8 mouse cellular contexts compared by ENCODE assay signal in the genomic region with DNA sequence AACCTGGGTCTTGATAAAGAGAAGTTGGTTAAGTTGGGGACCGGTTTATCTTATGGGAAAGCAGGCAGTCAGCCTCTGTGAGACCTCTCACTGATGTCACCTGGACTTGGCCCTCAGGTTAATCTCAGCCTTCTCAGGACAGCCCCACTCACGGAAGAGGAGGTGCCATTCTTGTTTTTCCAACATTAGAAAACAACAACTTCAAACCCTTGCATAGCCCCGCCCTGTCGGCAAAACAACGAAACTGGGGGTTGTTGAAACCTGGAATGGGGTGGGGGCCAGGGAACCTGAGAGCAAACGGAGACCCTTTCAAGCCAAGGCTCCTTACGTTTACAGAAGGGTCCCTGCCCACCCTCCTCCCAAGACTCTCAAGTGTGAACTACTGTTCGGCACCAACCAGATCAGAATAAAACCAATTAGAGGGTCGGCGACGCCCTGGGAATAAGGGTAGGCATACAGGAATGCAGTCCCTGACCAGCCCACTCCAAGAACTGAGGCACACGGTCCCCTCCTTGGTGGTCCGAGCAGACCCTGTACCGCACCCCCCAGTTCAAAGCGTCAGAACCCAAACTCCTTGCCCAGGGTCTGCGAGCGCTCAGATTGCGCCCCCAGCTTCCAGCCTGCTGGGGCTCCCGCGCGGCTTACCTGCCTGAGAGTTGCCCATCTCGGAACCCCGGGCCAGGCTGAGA. TPM values are rescaled to one million over a fixed set of nuclear protein-coding genes. Genes with fewer than 3 reads are reported as not detected.
DNase-seq lines count a peak whose midpoint lies in the region; ATAC-seq and TF ChIP-seq lines count a peak whose summit lies in the region.

No protein-coding gene starts in this region.

- peak overlapping the region; percentile 91 for H3K4me2 ChIP-seq in intestine, embryonic 16.5 days (ENCODE audit: low read depth, low read length)
- H3K4me2 ChIP-seq in lung, embryonic 16.5 days (ENCODE audit: low read depth, low read length), result peak overlapping the region; percentile 97

- peak overlapping the region; percentile 84 for H3K9ac ChIP-seq in intestine, embryonic 16.5 days (ENCODE audit: low read depth, low read length)
- H3K9ac ChIP-seq in lung, embryonic 16.5 days (ENCODE audit: low read length), result peak overlapping the region; percentile 75

- no peak for ATAC-seq in erythroblast, adult 5-6 weeks (replicated peaks; ENCODE audit: low FRiP score, poor library complexity, severe bottlenecking)
- peak; percentile 34 for ATAC-seq in intestine, embryonic 16.5 days
- peak; percentile 8 for ATAC-seq in lung, embryonic 16.5 days (ENCODE audit: low read depth)

- no peak for DNase-seq in spleen, postnatal 4 days (ENCODE audit: low spot score in 2 of 2)
- no peak for DNase-seq in layer of hippocampus, adult 8-10 months (ENCODE audit: low spot score in 2 of 2)
- no peak for DNase-seq in gastrocnemius, postnatal 4 days (ENCODE audit: low spot score in 2 of 2)

- H3K4me3 ChIP-seq in erythroblast, embryonic 14.5 days (replicated peaks), result peak overlapping the region; percentile 59
- H3K4me3 ChIP-seq in cortical plate, adult 2 months (ENCODE audit: insufficient read depth, low read length), result peak overlapping the region; percentile 23
- H3K4me3 ChIP-seq in intestine, embryonic 16.5 days (ENCODE audit: low read length), result peak overlapping the region; percentile 66
- H3K4me3 ChIP-seq in lung, embryonic 16.5 days (ENCODE audit: low read length), result peak overlapping the region; percentile 70

- no peak for TF ChIP-seq CTCF in cortical plate, adult 2 months (IDR thresholded peaks at IDR 0.05; ENCODE audit: extremely low read depth, insufficient read depth, low read length)

- WGBS in intestine, embryonic 16.5 days, result 2% methylated on average over 23 of the region's 23 CpGs
- WGBS in lung, embryonic 16.5 days, result under 1% methylated on average over 23 of the region's 23 CpGs

- H3K4me1 ChIP-seq in erythroblast, embryonic 14.5 days (ENCODE audit: control insufficient read depth), result peaks cover 17% of the 10 kb centered on the region
- H3K4me1 ChIP-seq in cortical plate, adult 2 months (ENCODE audit: control insufficient read depth, insufficient read depth, low read length), result no peaks in the 10 kb centered on the region
- H3K4me1 ChIP-seq in intestine, embryonic 16.5 days (ENCODE audit: control insufficient read depth, insufficient read depth, low read length), result peaks cover 16% of the 10 kb centered on the region
- peaks cover 16% of the 10 kb centered on the region for H3K4me1 ChIP-seq in lung, embryonic 16.5 days (replicated peaks; ENCODE audit: control insufficient read depth, insufficient read depth, low read length)

- no peaks in the 10 kb centered on the region; the same call in 1 of the 2 replicates for H3K9me3 ChIP-seq in erythroblast, embryonic 14.5 days (ENCODE audit: control insufficient read depth, low read length)
- no peaks in the 10 kb centered on the region for H3K9me3 ChIP-seq in intestine, embryonic 16.5 days (ENCODE audit: control insufficient read depth, low read length)
- no peaks in the 10 kb centered on the region for H3K9me3 ChIP-seq in lung, embryonic 16.5 days (ENCODE audit: control insufficient read depth, low read length)

- H3K27me3 ChIP-seq in erythroblast, embryonic 14.5 days (ENCODE audit: control insufficient read depth), result peaks cover 95% of the 10 kb centered on the region
- H3K27me3 ChIP-seq in intestine, embryonic 16.5 days (replicated peaks; ENCODE audit: control insufficient read depth, insufficient read depth, low read length), result peaks cover 4% of the 10 kb centered on the region; the same call in 1 of the 2 replicates
- H3K27me3 ChIP-seq in lung, embryonic 16.5 days (ENCODE audit: control insufficient read depth, insufficient read depth, low read depth, low read length), result peaks cover 18% of the 10 kb centered on the region

- no peak overlapping the region for H3K27ac ChIP-seq in cortical plate, adult 2 months (ENCODE audit: insufficient read depth, low read length)
- H3K27ac ChIP-seq in intestine, embryonic 16.5 days (ENCODE audit: low read length), result peak overlapping the region; percentile 96
- H3K27ac ChIP-seq in lung, embryonic 16.5 days (ENCODE audit: low read length), result peak overlapping the region; percentile 96

- TF ChIP-seq POLR2A in cortical plate, adult 2 months (IDR thresholded peaks at IDR 0.05; ENCODE audit: extremely low read depth, insufficient read depth, low read length), result no peak

- no peaks in the 10 kb centered on the region for H3K36me3 ChIP-seq in erythroblast, embryonic 14.5 days (ENCODE audit: control insufficient read depth)
- no peaks in the 10 kb centered on the region for H3K36me3 ChIP-seq in intestine, embryonic 16.5 days (ENCODE audit: control insufficient read depth, insufficient read depth, low read length)
- H3K36me3 ChIP-seq in lung, embryonic 16.5 days (ENCODE audit: control insufficient read depth, insufficient read depth, low read length), result no peaks in the 10 kb centered on the region

RNA-seq across cellular contexts. Expression of gene Erbb3, which starts 0.5 kb away (rescaled TPM):
- polyA plus RNA-seq in erythroblast, embryonic 14.5 days (2012), result 0.01 TPM in 1 of 2 replicates, not detected in the other
- 0.63 TPM in 1 of 2 replicates, not detected in the other for total RNA-seq in erythroblast, adult 5-6 weeks (2015; ENCODE audit: low replicate concordance)
- total RNA-seq in erythroblast, adult 5-6 weeks (2017; ENCODE audit: low replicate concordance), result 0.09 TPM in 1 of 2 replicates, not detected in the other
- 7.6 and 9.1 TPM in 2 replicates for polyA plus RNA-seq in cortical plate, adult 2 months (2012; rRNA removed)
- 29.6 and 34.9 TPM in 2 replicates for polyA plus RNA-seq in intestine, embryonic 16.5 days (2015; fragmentation: Nextera tagmentation; extraction: Ambion mirVana)
- 26.9 and 27.6 TPM in 2 replicates for polyA plus RNA-seq in lung, embryonic 16.5 days (2015; fragmentation: Nextera tagmentation; extraction: Ambion mirVana)
- total RNA-seq in layer of hippocampus, adult 8-10 months (2022), result 1 to 10 TPM; 6.8 to 8.4 (median 8.1) TPM
- total RNA-seq in gastrocnemius, postnatal 4 days (2021), result 10 to 100 TPM; 18.0 to 19.0 TPM

RNA-seq across cellular contexts. Expression of gene Pa2g4, which starts 23.1 kb away (rescaled TPM):
- polyA plus RNA-seq in erythroblast, embryonic 14.5 days (2012), result 39.3 and 42.3 TPM in 2 replicates
- 71.3 and 75.2 TPM in 2 replicates for total RNA-seq in erythroblast, adult 5-6 weeks (2015; ENCODE audit: low replicate concordance)
- total RNA-seq in erythroblast, adult 5-6 weeks (2017; ENCODE audit: low replicate concordance), result 42.9 and 67.5 TPM in 2 replicates
- polyA plus RNA-seq in cortical plate, adult 2 months (2012; rRNA removed), result 67.5 and 71.0 TPM in 2 replicates
- 171 and 196 TPM in 2 replicates for polyA plus RNA-seq in intestine, embryonic 16.5 days (2015; fragmentation: Nextera tagmentation; extraction: Ambion mirVana)
- 161 and 167 TPM in 2 replicates for polyA plus RNA-seq in lung, embryonic 16.5 days (2015; fragmentation: Nextera tagmentation; extraction: Ambion mirVana)
- total RNA-seq in layer of hippocampus, adult 8-10 months (2022), result 10 to 100 TPM; 58.7 to 62.0 (median 59.0) TPM
- total RNA-seq in gastrocnemius, postnatal 4 days (2021), result 10 to 100 TPM; 84.8 to 91.4 TPM

RNA-seq across cellular contexts. Expression of gene Rps26, which starts 37.6 kb away (rescaled TPM):
- polyA plus RNA-seq in erythroblast, embryonic 14.5 days (2012), result 514 and 972 TPM in 2 replicates
- 345 and 426 TPM in 2 replicates for total RNA-seq in erythroblast, adult 5-6 weeks (2015; ENCODE audit: low replicate concordance)
- total RNA-seq in erythroblast, adult 5-6 weeks (2017; ENCODE audit: low replicate concordance), result 114 and 205 TPM in 2 replicates
- 354 and 390 TPM in 2 replicates for polyA plus RNA-seq in cortical plate, adult 2 months (2012; rRNA removed)
- polyA plus RNA-seq in intestine, embryonic 16.5 days (2015; fragmentation: Nextera tagmentation; extraction: Ambion mirVana), result 580 and 624 TPM in 2 replicates
- polyA plus RNA-seq in lung, embryonic 16.5 days (2015; fragmentation: Nextera tagmentation; extraction: Ambion mirVana), result 720 and 793 TPM in 2 replicates
- 100 to 1,000 TPM; 141 to 325 (median 239) TPM for total RNA-seq in layer of hippocampus, adult 8-10 months (2022)
- 100 to 1,000 TPM; 757 to 856 TPM for total RNA-seq in gastrocnemius, postnatal 4 days (2021)

RNA-seq across cellular contexts. Expression of gene Rpl41, which starts 39.8 kb away (rescaled TPM):
- 2,301 and 2,563 TPM in 2 replicates for polyA plus RNA-seq in erythroblast, embryonic 14.5 days (2012)
- total RNA-seq in erythroblast, adult 5-6 weeks (2015; ENCODE audit: low replicate concordance), result 936 and 1,095 TPM in 2 replicates
- 729 and 801 TPM in 2 replicates for total RNA-seq in erythroblast, adult 5-6 weeks (2017; ENCODE audit: low replicate concordance)
- 2,251 and 2,284 TPM in 2 replicates for polyA plus RNA-seq in cortical plate, adult 2 months (2012; rRNA removed)
- 3,191 and 3,364 TPM in 2 replicates for polyA plus RNA-seq in intestine, embryonic 16.5 days (2015; fragmentation: Nextera tagmentation; extraction: Ambion mirVana)
- polyA plus RNA-seq in lung, embryonic 16.5 days (2015; fragmentation: Nextera tagmentation; extraction: Ambion mirVana), result 4,142 and 4,423 TPM in 2 replicates
- total RNA-seq in layer of hippocampus, adult 8-10 months (2022), result 1,000 to 10,000 TPM; 1,259 to 1,817 (median 1,529) TPM
- 1,000 to 10,000 TPM; 2,741 to 3,076 TPM for total RNA-seq in gastrocnemius, postnatal 4 days (2021)

RNA-seq across cellular contexts. Expression of gene Zc3h10, which starts 41.3 kb away (rescaled TPM):
- polyA plus RNA-seq in erythroblast, embryonic 14.5 days (2012), result 1.6 and 1.9 TPM in 2 replicates
- total RNA-seq in erythroblast, adult 5-6 weeks (2015; ENCODE audit: low replicate concordance), result 0.19 and 0.63 TPM in 2 replicates
- 2.8 and 3.2 TPM in 2 replicates for total RNA-seq in erythroblast, adult 5-6 weeks (2017; ENCODE audit: low replicate concordance)
- 11.9 and 12.9 TPM in 2 replicates for polyA plus RNA-seq in cortical plate, adult 2 months (2012; rRNA removed)
- 13.3 and 13.6 TPM in 2 replicates for polyA plus RNA-seq in intestine, embryonic 16.5 days (2015; fragmentation: Nextera tagmentation; extraction: Ambion mirVana)
- 10.9 and 11.9 TPM in 2 replicates for polyA plus RNA-seq in lung, embryonic 16.5 days (2015; fragmentation: Nextera tagmentation; extraction: Ambion mirVana)
- total RNA-seq in layer of hippocampus, adult 8-10 months (2022), result 10 to 100 TPM; 12.7 to 17.0 (median 15.2) TPM
- total RNA-seq in gastrocnemius, postnatal 4 days (2021), result 1 to 10 TPM; 6.7 to 9.9 TPM
